Mouse (Mus musculus) adrenal gland, postnatal 14 days (tissue): ENCODE results near the gene Cd6. TPM values are rescaled to one million over a fixed set of nuclear protein-coding genes. Genes with fewer than 3 reads are reported as not detected.

Experiments
- DNase-seq: peaks from one replicate; pipeline ENCODE4 v3.0.0; 2021; ENCODE audit warnings: mixed read lengths
- total RNA-seq: library from RNA; stranded (reverse); gene quantifications from 2 replicates; pipeline ENCODE4 v1.2.3, GENCODE M21; 2021

Cd6 gene
- total RNA-seq, 1 experiment from 2014 or later: 0.41 TPM

GRCm38 (mm10) chr19:10801906-10802305 lies 28.0 kb downstream of the Cd6 start:
- DNase-seq: no peak

DNA sequence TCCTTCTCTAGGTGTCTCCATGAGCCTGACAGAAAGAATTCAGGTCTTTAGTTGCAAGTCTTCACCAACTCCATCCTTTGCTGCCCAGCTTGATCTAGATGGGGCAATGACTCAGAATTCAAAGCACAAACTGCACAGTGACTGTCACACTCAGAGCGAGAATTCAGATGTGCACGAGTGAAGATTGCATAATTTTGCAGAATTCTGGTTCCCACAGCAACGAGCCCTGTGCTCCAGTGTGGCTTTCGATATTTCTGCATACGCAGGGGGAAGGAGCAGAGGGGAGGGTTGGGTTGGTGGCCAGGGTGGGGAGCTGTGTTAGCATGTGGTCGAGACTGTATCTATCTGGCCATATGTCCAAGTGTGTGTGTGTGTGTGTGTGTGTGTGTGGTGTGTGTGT lies 28.8 kb downstream of the Cd6 start:
- peak; percentile 29 for DNase-seq

- DNase-seq: no peak
Observed at GRCm38 (mm10) chr19:10799155-10799554, 30.7 kb downstream of the Cd6 start.

DNA sequence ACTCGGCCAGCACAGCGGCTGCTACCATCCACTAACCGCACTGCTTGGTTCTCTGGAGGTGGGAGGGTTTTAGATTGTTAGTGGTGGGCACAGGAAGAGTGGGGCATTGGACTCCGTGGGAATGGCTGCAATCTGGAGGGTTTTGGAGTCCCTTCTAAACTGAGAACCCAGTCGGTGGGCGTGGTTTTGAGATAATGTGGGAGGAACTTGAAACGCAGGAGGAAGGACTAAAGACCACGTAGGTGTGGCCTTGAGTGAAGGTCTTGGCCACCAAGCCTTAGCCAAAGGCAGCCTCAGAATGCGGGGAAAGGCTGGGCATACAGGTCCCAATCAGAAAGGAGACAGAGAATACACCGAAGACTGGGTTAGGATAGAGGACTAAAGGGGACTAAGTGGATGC lies 31.3 kb downstream of the Cd6 start:
- no peak for DNase-seq

DNA sequence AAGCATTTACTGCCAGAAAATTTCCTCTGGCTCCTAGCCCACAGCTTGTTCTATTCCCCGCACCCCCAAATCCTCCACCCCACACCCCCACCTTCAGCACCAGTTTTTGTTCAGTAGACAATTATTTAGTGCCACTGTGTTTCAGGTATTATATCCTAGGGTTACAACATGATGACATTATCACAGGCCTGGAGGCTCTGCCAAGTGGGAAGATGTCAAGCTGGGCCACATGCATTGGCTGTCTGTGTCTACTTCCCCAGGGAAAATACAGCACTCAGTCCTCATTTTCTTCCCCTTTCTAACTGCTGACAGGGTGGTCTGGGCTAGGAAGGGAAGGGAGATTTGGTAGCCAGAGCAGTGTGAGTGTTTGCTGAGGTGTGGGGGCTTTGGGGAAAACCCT lies 34.9 kb downstream of the Cd6 start:
- no peak for DNase-seq

GRCm38 (mm10) chr19:10793044-10793443 lies 36.8 kb downstream of the Cd6 start:
- DNase-seq: peak; percentile 50

DNA sequence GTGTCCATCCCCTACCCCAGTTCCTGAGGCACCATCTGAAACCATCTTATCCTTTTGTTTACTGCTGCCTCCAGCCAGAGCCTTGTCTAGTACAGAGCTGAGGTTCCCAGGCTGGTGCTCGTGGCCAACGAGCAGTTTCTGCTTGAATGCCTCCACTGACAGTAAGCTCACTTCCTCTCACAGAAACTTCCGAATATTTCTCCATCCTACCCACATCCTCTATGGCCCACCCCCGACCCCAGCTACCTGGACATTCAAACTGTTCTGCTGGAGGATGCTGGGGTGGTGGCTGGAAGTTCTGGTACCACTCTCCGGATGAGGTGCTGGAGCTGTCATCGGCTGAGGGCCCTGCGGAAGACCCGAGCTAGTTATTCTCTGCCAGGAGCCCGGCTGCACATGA lies 39.5 kb downstream of the Cd6 start:
- no peak for DNase-seq

GRCm38 (mm10) chr19:10788242-10788641 lies 41.6 kb downstream of the Cd6 start:
- no peak for DNase-seq

DNA sequence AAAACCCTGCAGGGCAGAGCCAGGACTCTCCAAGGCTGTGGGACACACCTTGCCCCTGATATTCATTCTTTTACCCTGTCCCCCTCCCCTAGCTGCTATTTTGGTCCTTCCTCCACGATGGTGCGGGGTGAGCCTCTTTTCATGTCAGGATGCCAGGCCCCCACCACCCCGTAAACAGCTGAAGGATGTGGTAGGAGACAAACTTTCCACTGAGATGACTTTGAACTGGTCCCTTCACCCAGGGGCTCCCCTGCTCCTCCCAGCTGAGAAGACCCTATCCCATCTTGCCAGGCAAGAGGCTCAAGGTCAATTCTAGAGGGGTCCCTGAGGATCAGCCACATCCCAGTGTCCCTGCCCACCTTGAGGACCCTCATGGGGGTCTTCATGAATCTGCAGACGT lies 42.5 kb downstream of the Cd6 start:
- DNase-seq: no peak

DNA sequence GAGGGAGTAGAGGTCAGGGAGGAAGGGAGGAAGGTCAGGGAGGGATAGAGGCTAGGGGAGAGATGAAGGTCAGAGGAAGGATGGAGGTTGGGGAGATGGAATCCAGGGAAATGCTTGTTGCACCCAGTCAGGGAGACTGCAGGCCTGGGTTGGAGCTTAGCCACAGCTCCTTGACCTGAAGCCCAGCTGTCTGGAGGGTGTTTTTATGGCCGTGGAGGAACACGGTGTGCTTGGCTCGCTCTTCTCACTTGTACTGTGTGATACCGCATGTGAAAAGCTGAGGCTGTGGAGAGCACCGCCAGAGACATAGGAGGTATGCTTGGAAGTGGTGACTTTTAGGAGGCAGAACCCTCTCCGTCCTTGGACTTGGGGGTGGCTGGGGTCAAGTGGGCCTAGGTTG lies 43.1 kb downstream of the Cd6 start:
- peak; percentile 43 for DNase-seq

DNA sequence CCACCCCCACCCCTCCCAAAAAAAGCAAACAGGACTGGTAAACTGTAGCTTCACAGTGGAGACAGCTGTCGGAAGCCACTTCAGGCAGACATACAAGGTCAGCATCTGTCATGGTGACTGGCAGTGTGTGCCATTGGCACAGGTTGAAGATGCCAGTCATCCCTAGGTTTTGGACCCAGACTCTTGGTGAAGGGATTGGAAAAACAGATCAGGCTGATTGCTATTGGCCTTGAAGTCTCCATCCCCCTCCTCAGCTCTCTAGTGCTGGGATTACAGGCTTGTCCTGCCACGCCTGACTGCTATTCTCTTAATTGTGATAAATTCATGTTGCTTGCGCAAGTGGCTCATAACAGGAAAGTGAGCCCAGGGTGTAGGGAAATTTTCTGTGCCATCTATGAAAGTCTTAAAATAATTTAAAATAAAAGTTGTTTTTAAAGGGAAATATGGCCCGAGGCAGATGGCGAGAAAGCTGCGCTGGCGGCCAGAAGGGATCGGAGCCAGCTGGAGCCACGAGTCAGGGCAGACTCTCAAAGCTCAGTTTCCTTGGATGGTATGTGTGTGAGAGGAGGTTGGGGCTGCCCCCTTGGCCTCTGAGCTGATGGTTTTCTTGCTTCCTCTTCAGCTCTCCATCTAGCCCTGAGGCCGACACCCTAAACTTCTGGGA lies 44.9 kb downstream of the Cd6 start:
- DNase-seq: no peak

DNA sequence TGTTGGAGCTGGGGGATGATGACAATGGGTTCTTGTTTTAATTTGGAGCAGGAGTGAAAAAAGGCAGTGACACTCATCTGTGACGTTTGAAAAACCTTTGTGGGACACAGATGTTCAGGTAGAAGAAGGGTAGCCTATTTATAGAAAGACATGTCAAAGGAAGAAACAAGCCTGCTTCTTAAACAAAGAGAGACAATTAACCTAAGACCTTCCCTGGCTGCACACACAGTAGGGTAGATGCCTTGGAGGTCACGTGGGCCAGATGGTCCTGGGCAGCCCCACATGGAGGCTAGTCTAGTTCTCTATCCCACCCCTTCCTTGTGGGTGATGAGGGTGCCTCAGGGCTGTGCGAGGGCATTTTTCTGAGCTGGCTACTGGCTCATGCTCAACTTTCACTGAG lies 45.8 kb downstream of the Cd6 start:
- DNase-seq: no peak

DNA sequence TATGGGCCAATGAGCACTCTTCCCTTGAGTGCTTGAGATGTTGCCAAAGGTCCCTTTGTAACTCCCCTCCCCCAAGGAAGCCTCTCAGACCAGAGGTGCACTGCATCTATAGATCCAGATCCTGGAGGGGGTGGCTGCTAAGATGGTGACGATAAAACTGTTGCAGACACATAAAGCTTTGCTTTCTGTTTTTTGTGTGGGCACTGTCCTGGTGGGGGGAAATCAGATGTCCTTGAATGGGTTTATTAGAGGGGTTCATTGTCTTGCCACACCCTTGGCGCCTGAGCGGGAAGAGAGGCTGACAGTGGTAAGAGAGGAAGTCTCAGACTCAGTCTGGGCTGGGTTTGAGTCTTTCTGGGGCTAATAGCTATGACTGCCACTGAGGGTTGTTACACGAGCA lies 46.7 kb downstream of the Cd6 start:
- no peak for DNase-seq

DNA sequence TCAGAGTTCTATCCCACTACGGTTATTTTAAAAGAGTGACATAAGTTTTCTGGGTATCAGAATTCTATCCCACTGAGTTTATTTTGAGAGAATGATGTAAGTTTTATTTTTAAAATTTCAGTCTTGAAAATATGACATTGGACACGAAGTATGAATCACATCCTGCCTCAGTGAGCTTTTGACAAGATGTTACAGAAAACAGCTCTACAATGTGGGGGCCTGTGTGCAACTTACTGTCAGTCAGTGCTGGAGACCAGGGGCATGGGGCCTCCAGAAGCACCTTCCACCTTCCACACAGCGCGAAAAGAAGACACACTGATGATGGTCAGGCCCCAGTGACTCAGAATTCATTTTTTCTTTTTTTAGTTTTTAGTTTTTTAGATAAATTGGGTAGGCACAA lies 48.2 kb downstream of the Cd6 start:
- no peak for DNase-seq

- no peak for DNase-seq
Observed at GRCm38 (mm10) chr19:10776906-10777305, 53.0 kb downstream of the Cd6 start.

- no peak for DNase-seq
Observed at GRCm38 (mm10) chr19:10774141-10774540, 55.7 kb downstream of the Cd6 start.

DNA sequence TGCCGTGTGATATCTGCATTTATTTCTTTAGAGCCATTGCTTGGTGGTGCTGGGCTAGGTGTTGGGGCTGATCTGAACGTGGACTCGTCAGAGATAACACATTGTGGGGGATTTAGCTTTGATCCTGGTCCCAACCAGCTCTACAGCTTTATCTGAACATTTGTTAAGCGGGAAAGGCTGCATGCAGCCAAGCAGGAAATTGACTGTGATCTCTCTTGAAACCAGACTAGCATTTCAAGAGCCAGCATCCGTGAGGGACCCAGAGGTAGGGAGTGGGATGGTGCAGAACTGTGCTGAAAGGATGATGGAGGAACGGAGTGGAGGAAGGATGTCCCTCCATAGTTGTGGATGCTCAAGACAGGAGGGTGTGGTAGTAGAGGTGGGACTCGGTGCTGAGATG lies 56.5 kb downstream of the Cd6 start:
- DNase-seq: no peak

DNA sequence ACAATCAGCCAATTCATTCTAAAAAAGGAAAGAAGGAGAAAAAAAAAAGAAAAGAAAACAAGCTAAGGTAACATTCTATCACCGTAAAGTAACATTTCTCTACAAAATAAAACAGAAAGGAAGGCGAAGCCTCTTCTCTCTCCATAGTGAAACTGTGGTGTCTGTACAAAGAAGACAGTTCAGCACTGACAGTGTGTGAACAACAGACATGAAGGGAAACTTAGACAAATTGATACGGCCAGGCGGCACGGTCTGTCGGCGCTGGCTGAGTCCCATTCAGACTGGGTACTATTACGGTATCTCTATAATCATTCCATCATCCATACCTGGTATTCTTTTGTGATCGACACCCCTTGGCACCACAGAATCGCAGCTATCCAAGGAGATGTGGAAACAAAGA lies 57.0 kb downstream of the Cd6 start:
- DNase-seq: no peak

DNA sequence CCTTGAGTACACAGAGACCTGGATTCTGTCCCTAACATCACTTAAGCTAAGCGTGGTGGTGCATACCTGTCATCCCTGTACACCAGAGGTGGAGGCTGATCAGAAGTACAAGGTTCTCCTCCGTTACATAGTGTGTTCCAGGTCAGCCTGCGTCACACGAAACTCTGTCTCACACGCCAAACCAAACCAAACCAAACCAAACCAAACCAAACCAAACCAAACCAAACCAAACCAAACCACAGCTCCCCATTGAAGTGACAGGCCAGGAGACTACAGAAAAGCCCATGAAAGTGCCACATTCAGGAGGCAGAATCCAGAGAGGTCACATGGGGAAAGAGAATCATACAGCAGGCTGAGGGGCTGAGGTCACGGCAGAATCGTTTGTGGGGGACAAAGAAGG lies 57.9 kb downstream of the Cd6 start:
- DNase-seq: no peak

- DNase-seq: no peak
Observed at GRCm38 (mm10) chr19:10769429-10770195, 60.2 kb downstream of the Cd6 start.

GRCm38 (mm10) chr19:10768694-10769428 lies 61.0 kb downstream of the Cd6 start:
- no peak for DNase-seq

DNA sequence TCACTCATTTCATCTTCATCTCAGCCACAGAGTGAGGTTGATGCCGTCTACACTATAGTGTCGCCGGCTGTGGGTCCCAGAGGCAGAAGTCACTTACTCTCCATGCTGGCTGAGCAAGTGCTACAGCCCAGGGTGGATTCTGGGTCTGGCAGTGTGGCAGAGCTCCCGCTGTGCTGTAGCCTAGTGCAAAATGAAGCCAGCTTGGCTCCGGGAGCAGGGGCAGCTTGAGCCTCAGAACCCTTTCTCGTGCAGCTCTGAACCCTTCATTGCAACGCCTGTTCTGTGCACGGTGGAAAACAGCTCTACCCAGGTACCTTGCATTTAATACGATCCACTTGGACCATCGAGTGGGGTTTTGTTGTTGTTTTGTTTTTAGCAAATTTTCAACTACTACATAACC lies 62.2 kb downstream of the Cd6 start:
- DNase-seq: no peak

DNA sequence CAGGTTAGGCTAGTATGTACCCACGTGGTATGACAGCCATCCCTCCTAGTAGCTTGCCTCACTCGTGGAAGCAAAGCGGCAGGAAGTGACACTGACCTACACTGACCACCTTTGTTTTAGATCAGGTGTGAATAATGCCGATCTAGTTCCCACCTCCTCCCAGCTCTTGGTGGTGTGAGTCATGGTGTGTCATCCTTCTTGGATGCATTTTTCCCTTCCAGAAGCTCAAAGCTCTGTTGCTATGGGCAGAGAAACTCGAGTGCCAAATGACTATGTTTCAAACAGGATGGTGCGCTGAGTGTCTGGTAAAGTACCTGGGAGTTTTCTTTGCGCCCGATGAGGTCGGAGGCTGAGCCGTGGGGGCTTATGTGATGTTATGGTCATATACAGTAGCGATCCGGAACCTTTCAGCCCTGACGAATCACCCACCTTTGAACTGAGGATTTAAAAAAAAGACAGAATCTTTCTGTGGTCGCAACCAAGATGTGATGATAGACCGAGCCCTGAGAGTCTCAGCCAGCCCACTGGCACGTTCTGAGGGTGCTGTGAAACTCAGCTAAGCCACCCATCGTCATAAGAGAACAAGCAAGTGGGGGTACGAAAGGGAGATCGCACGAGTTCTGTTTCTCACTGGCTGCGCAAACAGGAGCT lies 66.4 kb downstream of the Cd6 start:
- DNase-seq: no peak
